Mouse (Mus musculus): Measurements from ENCODE around the gene Bmp10.
"Not testable (repeated sequence)": the region's sequence is repeated elsewhere in the genome, so short reads cannot be mapped to it uniquely, and the experiment has no call there.

Bmp10 gene

DNA sequence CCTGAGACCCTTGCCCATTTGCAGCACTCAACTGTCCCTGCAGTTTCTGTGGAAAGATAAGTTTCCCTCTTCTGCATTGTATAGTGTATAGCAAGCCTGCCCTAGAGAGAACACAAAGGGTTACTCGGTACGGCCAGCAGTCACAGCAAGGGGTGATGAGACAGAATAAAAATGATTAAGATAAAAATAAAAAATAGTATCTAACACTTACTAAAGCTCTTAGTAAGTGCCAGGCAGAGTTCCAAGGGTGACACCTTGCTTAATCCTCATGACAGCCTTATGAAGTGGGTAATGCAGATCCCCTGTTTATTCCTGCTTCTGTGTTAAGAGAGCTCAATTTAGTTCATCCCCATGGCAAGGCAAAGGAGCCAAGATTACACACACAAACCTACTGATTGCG, 20.7 kb downstream of the Bmp10 start:
- no peak for DNase-seq (ENCODE audit: low read depth)

DNA sequence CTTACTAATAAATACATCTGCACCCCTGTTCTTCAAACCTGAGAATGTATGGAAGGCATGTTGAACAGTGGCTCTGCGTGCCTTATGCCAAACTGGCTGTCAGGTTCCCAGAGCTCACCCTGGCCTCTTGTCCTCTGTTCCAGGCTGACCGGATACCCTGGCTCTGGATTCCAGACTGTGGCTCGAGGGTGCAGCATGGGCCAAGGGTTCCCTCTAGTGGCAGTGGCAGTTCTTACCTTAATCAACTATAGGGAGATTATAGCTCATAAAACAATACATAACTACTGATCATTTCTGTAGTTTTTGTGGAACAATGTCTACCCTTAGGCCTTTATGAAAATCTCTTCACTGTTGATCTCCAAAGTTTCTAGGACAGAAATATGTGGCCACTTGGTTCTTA, 22.2 kb downstream of the Bmp10 start:
- no peak for DNase-seq (ENCODE audit: low read depth)

DNA sequence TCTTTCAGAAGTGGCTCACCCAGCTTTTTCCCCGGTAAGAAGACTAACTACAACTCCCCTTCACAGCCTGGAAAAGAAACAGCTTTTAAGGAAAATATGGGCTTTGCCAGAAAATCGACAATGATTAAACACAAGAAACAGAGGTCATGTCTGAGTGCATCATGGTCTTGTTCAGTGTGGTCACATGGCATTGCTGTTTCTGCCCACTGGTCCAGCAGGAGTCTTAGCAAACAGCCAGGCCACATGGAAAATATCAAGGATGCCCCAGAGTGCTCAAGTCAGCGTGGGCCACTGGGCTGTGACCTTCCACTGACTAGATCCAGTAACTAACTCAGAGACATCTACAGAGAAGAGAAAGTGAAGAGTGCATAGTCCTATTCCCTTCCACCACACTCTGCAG, 23.0 kb downstream of the Bmp10 start:
- DNase-seq (ENCODE audit: low read depth) = no peak

DNA sequence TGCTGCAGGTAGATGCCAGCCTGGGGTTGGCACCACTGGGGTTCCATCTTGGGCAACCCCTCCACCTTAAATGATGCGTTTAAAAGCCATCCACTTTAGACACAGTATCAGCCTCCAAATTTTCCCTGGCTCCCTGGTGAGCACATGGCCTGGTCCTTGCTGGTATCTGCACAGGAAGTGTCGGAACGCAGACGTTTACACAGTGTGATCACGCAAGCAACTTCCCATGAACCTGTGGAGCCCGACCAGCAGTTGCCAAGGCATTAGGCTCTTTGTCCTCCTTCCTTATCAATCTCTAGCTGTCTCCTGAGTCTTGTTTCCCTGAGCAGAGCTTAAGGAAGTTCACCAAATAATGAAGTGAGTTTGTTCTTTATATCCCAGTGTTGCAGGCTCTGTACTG, 26.7 kb downstream of the Bmp10 start:
- no peak for DNase-seq (ENCODE audit: low read depth)

DNA sequence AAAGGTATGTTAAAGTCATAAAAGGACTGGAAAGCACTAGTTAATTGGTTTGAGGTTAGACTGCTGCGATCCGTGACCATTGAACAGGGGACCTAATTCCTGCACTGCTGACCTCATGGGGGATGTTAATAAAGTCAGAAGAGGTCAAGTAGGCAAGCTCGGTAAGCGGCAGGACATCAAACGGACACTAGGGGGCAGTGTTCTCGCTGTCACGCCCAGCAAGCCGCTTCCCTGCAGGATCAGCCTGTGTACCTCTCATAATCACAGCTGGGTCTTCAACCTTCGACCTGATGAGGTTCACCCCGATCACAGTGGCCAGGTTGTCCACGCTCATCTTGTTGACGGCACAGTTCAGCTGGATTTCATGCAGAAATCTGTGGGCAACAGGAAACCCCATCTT, 37.4 kb downstream of the Bmp10 start:
- DNase-seq (ENCODE audit: low read depth) = peak; percentile 48

DNA sequence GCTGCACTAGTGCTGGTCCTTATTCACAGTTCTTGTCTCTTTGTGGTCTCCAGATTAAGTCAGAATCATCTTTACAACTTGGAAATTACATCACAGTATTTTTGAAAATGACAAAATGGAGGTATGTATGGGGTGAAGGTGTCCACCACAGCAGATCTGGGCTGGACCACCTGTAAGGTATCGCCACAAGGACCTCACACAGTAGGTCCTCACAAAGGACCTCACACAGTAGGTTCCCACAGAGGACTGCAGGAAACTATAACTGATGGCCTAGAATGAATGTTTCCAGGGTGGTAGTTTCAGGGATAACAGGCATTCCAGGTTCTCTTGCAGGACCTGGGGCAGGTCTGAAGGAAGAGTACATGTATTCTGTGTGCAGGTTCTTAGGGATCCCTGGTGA, 38.6 kb downstream of the Bmp10 start:
- no peak for DNase-seq (ENCODE audit: low read depth)

DNA sequence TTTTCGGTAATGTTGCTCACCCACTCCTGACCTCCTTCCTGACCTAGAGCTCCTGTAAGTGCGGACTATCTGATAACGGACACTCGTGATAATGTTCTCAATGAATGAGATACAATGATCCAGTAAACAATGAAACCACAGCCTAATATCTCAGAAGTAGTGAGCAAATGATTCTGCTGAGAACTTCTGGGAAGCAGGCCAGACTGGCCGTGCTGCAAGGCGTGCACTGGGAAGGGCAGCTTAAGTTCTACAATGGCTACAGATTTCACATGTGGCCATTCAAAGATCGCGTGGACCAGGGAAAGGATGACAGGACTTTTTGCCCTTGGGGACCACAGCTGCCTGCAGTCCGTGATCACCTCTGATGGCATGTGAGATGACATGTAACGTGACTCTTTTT, 39.6 kb downstream of the Bmp10 start:
- no peak for DNase-seq (ENCODE audit: low read depth)

DNA sequence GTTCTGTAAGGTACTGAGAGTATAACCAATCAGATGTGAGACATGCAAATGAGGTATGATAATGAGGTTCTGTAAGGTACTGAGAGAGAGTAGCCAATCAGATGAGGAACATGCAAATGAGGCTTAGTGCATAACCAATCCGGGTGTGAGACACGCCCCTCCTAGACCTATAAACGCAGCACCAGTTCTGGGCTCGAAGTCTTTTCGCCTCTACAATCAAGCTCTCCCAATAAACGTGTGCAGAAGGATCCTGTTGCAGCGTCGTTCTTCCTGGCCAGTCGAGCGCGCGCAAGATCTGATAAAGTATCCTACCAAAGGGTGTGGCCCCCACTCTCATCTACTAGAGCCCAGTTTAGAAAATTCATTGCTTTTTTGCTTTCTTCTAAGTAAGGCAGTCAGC, 41.3 kb downstream of the Bmp10 start:
- not testable (repeated sequence) for DNase-seq (ENCODE audit: low read depth)

DNA sequence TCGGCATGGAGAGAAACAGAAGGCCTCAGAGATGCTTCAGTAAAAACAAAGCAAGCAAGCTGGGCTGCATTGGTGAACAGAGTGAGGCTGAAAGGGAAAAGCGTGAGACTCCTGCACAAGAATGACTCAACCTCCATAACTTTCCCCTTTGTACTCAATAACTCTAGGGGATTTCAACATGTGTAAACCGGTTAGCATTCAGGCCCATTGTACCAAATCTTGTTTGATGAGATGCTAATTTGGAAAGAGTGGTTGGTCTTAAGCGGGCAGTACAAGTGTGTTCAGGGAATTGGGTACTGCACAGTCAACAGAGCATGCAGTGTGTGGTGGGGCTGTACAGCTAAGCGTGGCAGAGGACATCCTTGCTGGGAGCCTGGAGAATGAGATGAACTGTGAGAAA, 46.4 kb downstream of the Bmp10 start:
- DNase-seq (ENCODE audit: low read depth) = no peak

DNA sequence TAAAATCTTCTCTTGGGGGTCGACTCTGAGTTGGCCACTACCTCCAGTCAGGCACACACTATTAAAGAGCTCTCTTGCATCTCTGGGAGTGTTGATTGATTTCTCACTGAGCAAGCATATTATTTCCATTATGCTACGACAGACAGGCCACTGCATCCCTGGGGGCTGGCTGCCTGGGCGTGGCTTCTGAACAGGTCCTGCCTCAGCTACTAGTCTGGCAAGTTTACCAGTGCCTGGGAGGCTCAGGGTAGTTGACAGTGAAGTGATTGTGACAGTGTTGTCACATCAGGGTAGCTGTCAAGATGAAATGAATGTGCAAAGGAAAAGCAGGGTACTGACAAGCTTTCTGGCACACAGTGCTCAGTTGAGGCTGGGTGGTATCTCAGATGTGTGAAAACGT, 50.1 kb downstream of the Bmp10 start:
- DNase-seq (ENCODE audit: low read depth) = no peak

DNA sequence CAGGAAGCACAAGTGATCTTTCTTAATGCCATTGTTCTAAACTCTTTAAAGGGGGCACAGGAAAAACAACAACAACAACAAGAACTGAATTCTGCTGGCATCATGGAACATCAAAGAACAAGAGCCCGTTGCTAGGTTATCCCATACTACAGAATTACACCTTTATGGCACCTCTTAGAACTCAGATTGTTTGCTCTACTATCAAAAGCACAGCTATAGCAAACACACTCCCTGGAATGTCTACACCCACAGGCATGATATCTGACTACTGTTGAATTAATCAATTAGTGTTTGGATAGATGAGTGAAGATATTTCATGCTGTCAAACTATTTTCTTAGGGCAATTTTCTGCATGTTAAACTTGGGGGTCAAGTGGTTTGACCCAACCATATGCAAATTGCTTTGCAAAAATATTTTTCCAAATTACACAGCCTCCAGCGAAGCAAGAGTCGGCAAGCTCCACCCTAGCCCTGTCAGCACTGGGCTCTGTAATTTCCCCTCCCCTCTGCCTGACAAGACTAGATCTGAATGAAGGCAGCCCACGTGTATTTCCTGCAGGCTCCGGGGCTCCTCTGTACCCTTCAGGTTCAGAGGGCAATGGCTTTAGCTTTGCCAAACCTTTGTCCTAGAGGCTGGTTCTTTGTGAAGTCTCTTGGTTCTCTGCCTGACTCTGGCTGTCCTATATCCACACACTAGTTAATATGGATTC, 50.7 kb downstream of the Bmp10 start:
- no peak for DNase-seq (ENCODE audit: low read depth)

DNA sequence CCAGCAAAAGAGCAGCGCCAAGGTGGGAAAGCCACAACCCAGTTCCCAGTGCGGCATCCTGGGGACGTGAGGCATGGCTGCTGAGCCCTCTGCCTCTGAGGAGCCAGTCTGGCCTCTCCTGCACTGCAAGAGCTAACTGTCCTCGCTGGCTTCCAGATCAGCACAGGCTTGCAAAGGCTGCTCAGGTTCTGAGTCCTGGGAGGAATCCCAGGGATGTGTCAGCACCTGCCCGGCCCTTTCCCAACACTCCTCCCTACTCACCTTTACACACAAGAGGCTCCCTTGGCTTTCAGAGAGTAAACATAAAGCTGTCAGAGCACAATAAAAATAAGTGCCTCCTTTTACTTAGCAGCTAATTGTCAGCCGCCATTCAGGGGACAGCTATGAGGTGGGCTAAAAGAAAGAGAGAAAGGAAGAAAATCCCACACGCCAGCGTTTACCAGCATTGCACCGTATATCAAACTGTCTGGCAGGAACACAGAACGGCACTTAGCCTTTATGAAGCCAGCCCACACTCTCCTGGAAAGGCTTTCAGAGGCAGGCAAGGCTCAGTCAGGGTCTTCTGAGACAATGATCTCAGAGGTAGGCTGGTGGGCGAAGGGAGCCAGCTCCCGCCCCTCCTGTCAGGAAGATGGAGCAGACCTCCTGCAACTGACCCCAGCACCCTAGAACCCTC, 54.6 kb downstream of the Bmp10 start:
- no peak for DNase-seq (ENCODE audit: low read depth)

DNA sequence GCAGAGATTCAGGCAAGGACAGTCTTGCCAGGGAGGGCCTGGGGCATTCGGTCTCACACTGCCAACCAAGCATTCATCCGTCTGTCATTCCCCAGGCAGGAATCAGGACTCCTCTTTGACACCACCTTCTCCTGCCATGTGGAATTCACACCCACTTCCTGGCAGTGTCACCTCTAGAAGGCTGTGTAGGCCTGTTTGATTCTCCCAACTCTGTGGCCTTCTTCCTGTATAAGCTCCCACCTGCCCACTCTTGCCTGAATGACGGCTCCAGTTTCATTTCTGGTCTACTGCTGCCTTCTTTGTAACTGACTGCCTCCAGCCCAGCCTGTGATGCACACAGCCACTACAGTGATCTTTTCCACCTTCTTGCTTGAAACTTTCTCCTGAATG, 55.1 kb downstream of the Bmp10 start:
- no peak for DNase-seq (ENCODE audit: low read depth)

DNA sequence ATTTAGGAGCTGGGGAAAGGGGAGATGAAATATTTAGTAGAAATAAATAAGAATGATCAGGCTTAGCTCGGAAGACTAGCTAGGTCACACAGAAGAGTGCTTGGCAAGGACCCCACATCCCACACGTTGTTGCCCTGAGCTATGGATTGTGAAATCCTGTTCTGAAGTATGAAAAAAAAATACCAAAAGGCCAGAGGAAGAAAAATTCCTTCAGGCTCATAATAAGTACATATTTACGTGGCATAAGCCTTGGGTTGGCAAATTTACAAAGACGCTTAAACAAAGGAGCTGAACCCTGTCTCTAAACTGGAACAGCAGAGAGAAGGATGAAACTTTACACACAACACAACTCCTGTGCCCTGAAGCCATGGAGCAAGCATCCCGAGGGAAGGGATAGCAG, 56.0 kb downstream of the Bmp10 start:
- no peak for DNase-seq (ENCODE audit: low read depth)
